Mouse (Mus musculus) mouse trophoblast stem cell (cell line): Measurements from ENCODE around the gene Mios.

Source experiments
- in situ Hi-C, 2 experiments: fragments of 300-500 bp; cut with MseI, MboI; formaldehyde crosslinking; loops; 2 replicates in 1 of 2; 3 replicates in 1 of 2; pipeline ENCODE4 v1.15.1; 2025

Gene Mios

GRCm38 (mm10) chr6:8278426-8279002 is 69.5 kb downstream of the Mios start:
- in situ Hi-C loops, result no loop called here

GRCm38 (mm10) chr6:8283255-8283654 is 74.2 kb downstream of the Mios start:
- in situ Hi-C loops, result no loop called here

DNA sequence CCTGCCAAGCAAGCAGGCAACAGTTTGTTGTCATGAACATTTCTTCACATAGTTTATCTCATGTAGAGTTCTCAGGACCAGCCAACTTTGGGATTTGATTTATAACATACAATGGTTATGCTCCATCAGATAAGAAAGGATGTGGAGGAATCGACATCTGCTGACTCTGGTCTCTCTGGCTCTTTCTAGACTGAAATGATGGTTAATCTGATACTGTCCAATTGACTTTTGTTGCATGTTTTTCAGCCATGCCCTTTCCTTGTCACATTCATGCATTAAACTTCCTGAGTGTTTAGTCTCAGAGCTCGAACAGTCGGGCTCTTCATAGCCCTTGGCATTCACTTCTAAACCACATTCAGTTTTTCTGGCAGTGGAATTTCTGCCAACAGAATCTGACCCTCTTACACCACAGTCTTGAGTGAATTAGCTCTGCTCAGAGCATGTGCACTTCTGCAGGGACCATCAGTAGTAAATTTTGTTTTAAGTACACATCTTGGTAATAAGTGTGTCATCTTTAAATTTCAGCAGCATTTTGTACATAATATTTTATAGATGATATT is 76.5 kb downstream of the Mios start:
- in situ Hi-C loops, result no loop called here
